Mouse (Mus musculus): ENCODE results near the gene Olfr774. TPM values are rescaled to one million over a fixed set of nuclear protein-coding genes. Genes with fewer than 3 reads are reported as not detected.
"Not testable (repeated sequence)": the region's sequence is repeated elsewhere in the genome, so short reads cannot be mapped to it uniquely, and the experiment has no call there.

Olfr774 gene
- not detected in 2 replicates for polyA plus RNA-seq (2015; fragmentation: Nextera tagmentation; extraction: Ambion mirVana)

DNA sequence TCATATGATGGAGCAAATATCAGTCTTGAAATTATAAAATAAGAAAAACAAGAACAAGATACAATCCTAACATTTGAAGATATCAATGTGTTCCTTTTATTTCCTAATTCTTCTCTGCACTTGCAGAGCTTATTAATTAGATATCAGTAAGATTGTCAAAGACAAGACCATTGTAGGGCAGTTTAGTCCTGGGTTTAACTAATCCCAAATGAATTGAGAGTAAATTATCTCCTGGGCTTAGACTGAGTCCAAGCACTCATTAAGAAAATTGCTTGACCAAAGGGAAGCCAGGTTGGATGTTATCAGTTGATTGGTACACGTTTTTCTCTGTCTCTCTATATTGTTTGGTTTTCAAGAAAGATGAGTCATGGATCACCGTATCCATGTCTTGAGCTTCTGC lies at the start of gene Olfr774:
Gene Olfr774, plus strand, starts transcription at position 301 of the 400 bp plus-strand sequence.
- Histone ChIP-seq H3K36me3 (no peaks in the 10 kb centered on the region), H3K27ac (no peak within 1 kb of the TSS), H3K9me3 (no peaks in the 10 kb centered on the region), H3K4me2 (no peak within 1 kb of the TSS), H3K4me1 (no peaks in the 10 kb centered on the region), H3K27me3 (replicated peaks) (no peaks in the 10 kb centered on the region), H3K4me3 (replicated peaks) (no peak within 1 kb of the TSS), H3K9ac (no peak within 1 kb of the TSS)
- 65% methylated on average over 2 of the region's 2 CpGs for WGBS
- ATAC-seq (ENCODE audit: insufficient read depth, low FRiP score, low read depth), result no peak

DNA sequence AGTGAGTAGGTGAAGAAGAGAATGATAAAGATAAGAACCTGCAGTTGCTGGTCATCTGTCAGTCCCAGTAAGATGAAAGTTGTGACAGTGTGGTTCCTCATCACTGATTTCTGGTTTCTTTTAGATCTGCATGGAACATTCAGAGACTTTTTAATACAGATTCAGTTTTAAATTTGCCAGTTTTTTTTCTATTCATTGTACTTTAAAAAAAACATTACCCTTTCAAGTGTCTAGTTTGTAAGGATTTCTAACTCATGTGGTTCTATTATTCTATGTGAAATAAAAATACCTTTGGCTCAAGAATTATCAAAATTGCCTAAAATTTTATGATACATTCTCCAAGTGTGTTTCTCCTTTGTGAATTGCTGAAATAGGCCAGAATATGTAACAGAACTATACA lies 48.7 kb upstream of the Olfr774 start, which contains the start of gene Olfr773:
Gene Olfr773, minus strand, starts transcription at position 101 of the 400 bp plus-strand sequence.
- H3K9ac ChIP-seq; H3K4me2 ChIP-seq; ATAC-seq (ENCODE audit: insufficient read depth, low FRiP score, low read depth); H3K9me3 ChIP-seq; H3K36me3 ChIP-seq; H3K4me3 ChIP-seq (replicated peaks); H3K27ac ChIP-seq; H3K27me3 ChIP-seq (replicated peaks); H3K4me1 ChIP-seq: not testable (repeated sequence)

DNA sequence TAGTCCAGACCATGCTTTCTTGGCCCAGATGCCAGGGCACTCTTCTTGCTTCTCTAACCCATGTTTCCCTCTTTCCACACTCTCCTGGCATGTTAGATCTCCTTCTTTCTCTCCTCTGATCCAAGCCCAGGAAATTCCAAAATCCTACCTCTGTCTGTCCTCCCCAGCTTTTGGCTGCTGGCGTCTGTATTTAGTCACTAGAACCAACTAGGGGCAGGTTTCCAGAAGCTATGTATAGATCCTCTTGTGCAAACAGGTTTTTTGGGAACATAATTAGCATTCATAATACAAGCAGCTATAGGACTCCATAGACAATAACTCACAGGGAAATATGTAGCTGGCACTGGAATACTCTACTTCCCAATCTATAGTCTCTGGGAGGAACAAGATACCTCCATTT lies 5.3 kb upstream of the Olfr774 start:
- no peaks in the 10 kb centered on the region for H3K9me3 ChIP-seq
- H3K27me3 ChIP-seq (replicated peaks), result no peaks in the 10 kb centered on the region
- no peak overlapping the region for H3K4me2 ChIP-seq
- H3K4me1 ChIP-seq, result no peaks in the 10 kb centered on the region
- no peak overlapping the region for H3K9ac ChIP-seq
- ATAC-seq (ENCODE audit: insufficient read depth, low FRiP score, low read depth), result no peak
- 69% methylated on average over 1 of the region's 1 CpGs for WGBS
- H3K4me3 ChIP-seq (replicated peaks), result no peak overlapping the region
- H3K36me3 ChIP-seq, result no peaks in the 10 kb centered on the region
- no peak overlapping the region for H3K27ac ChIP-seq

DNA sequence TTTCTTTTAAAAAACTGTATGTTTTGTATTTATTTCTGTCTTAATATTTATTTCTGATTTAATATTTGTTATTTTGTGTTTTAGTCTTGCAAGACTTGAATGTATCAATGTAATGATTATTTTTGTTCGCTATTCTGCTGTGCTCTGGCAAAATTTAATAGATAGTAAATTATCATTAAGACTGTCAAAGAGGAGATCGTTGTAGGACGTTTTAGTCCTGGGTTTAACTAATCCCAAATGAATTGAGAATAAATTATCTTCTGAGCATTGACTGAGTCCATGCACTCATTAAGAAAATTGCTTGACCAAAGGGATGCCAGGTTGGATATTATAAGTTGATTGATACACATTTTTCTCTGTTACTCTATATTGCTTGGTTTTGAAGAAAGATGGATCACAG lies 12.1 kb downstream of the Olfr774 start, which contains the start of gene Olfr775:
Gene Olfr775, plus strand, starts transcription at position 301 of the 400 bp plus-strand sequence.
- Histone ChIP-seq H3K4me1 (no peaks in the 10 kb centered on the region), H3K27me3 (replicated peaks) (no peaks in the 10 kb centered on the region), H3K4me3 (replicated peaks) (no peak within 1 kb of the TSS), H3K36me3 (no peaks in the 10 kb centered on the region), H3K4me2 (no peak within 1 kb of the TSS), H3K9me3 (no peaks in the 10 kb centered on the region), H3K9ac (no peak within 1 kb of the TSS), H3K27ac (no peak within 1 kb of the TSS)
- 71% methylated on average over 3 of the region's 3 CpGs for WGBS
- no peak for ATAC-seq (ENCODE audit: insufficient read depth, low FRiP score, low read depth)

DNA sequence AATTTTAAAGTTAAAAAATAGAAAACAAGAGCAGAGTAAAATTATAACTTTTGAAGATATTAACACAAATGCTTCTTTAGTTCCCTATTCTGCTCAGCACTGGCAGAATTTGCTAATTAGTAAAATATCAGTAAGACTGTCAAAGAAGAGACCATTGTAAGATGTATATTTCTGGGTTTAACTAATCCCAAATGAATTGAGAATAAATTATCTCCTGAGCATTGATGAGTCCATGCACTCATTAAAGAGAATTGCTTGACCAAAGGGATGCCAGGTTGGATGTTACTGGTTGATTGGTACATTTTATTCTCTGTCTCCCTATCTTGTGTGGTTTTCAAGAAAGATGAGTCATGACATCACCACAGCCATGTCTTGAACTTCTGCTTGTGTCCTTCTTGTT lies 22.8 kb downstream of the Olfr774 start, which contains the start of gene Olfr776:
Gene Olfr776, plus strand, starts transcription at position 301 of the 400 bp plus-strand sequence.
- Histone ChIP-seq H3K36me3 (no peaks in the 10 kb centered on the region), H3K9me3 (no peaks in the 10 kb centered on the region), H3K4me3 (replicated peaks) (no peak within 1 kb of the TSS), H3K27me3 (replicated peaks) (no peaks in the 10 kb centered on the region), H3K4me2 (no peak within 1 kb of the TSS), H3K4me1 (no peaks in the 10 kb centered on the region), H3K27ac (no peak within 1 kb of the TSS), H3K9ac (no peak within 1 kb of the TSS)
- no peak for ATAC-seq (ENCODE audit: insufficient read depth, low FRiP score, low read depth)

DNA sequence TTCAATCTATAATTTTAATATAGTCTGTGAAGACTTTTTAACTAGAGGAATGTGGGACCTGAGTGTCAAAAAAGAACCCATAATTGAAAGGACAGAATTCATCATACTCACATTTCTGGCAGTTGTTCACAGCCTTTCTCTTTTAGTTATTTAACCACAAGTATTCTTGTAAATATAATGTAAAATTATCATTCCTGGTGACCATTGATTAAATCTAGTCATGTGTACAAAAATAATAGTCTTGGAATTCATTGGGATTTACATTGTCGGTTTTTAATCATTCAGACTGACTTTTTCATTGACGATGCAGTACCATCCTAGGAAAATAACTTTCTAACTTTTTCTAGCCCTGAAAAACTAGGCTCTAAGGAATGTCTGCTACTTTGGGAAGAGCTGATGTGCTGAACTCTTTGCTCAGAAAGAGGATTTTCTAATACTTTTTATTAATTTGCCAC lies 35.1 kb downstream of the Olfr774 start, which contains the start of gene Olfr777:
Gene Olfr777, minus strand, starts transcription at position 405 of the 455 bp plus-strand sequence.
- Histone ChIP-seq H3K9me3 (no peaks in the 10 kb centered on the region), H3K4me3 (replicated peaks) (no peak within 1 kb of the TSS), H3K27ac (no peak within 1 kb of the TSS), H3K9ac (no peak within 1 kb of the TSS), H3K4me1 (no peaks in the 10 kb centered on the region), H3K4me2 (no peak within 1 kb of the TSS), H3K36me3 (no peaks in the 10 kb centered on the region), H3K27me3 (replicated peaks) (no peaks in the 10 kb centered on the region)
- WGBS, result 83% methylated on average over 2 of the region's 2 CpGs
- no peak for ATAC-seq (ENCODE audit: insufficient read depth, low FRiP score, low read depth)

Other genes starting within 250 kb of the Olfr774 start
- gene Olfr9, start 246.8 kb upstream of the Olfr774 start, polyA plus RNA-seq (2015; fragmentation: Nextera tagmentation; extraction: Ambion mirVana), result not detected in 2 replicates
- not detected in 2 replicates for gene Olfr763, start 225.4 kb upstream of the Olfr774 start, polyA plus RNA-seq (2015; fragmentation: Nextera tagmentation; extraction: Ambion mirVana)
- not detected in 2 replicates for gene Olfr764-ps1, start 196.3 kb upstream of the Olfr774 start, polyA plus RNA-seq (2015; fragmentation: Nextera tagmentation; extraction: Ambion mirVana)
- not detected in 2 replicates for gene Olfr765, start 186.2 kb upstream of the Olfr774 start, polyA plus RNA-seq (2015; fragmentation: Nextera tagmentation; extraction: Ambion mirVana)
- gene Olfr766-ps1, start 167.2 kb upstream of the Olfr774 start, polyA plus RNA-seq (2015; fragmentation: Nextera tagmentation; extraction: Ambion mirVana), result not detected in 2 replicates
- not detected in 2 replicates for gene Olfr767, start 153.3 kb upstream of the Olfr774 start, polyA plus RNA-seq (2015; fragmentation: Nextera tagmentation; extraction: Ambion mirVana)
- gene Olfr768, start 136.8 kb upstream of the Olfr774 start, polyA plus RNA-seq (2015; fragmentation: Nextera tagmentation; extraction: Ambion mirVana), result not detected in 2 replicates
- not detected in 2 replicates for gene Olfr769, start 118.3 kb upstream of the Olfr774 start, polyA plus RNA-seq (2015; fragmentation: Nextera tagmentation; extraction: Ambion mirVana)
- not detected in 2 replicates for gene Olfr770, start 97.2 kb upstream of the Olfr774 start, polyA plus RNA-seq (2015; fragmentation: Nextera tagmentation; extraction: Ambion mirVana)
- gene Olfr771, start 71.5 kb upstream of the Olfr774 start, polyA plus RNA-seq (2015; fragmentation: Nextera tagmentation; extraction: Ambion mirVana), result not detected in 2 replicates
- not detected in 2 replicates for gene Olfr772, start 58.3 kb upstream of the Olfr774 start, polyA plus RNA-seq (2015; fragmentation: Nextera tagmentation; extraction: Ambion mirVana)
- gene Olfr773, start 48.8 kb upstream of the Olfr774 start, polyA plus RNA-seq (2015; fragmentation: Nextera tagmentation; extraction: Ambion mirVana), result not detected in 2 replicates
- gene Olfr775, start 12.2 kb downstream of the Olfr774 start, polyA plus RNA-seq (2015; fragmentation: Nextera tagmentation; extraction: Ambion mirVana), result not detected in 2 replicates
- gene Olfr776, start 22.9 kb downstream of the Olfr774 start, polyA plus RNA-seq (2015; fragmentation: Nextera tagmentation; extraction: Ambion mirVana), result not detected in 2 replicates
- not detected in 2 replicates for gene Olfr777, start 35.3 kb downstream of the Olfr774 start, polyA plus RNA-seq (2015; fragmentation: Nextera tagmentation; extraction: Ambion mirVana)
- not detected in 2 replicates for gene Olfr780, start 81.9 kb downstream of the Olfr774 start, polyA plus RNA-seq (2015; fragmentation: Nextera tagmentation; extraction: Ambion mirVana)
- gene Olfr781, start 92.7 kb downstream of the Olfr774 start, polyA plus RNA-seq (2015; fragmentation: Nextera tagmentation; extraction: Ambion mirVana), result not detected in 2 replicates
- not detected in 2 replicates for gene Olfr782, start 112.6 kb downstream of the Olfr774 start, polyA plus RNA-seq (2015; fragmentation: Nextera tagmentation; extraction: Ambion mirVana)
- 0.09 TPM in 1 of 2 replicates, not detected in the other for gene Olfr784, start 147.9 kb downstream of the Olfr774 start, polyA plus RNA-seq (2015; fragmentation: Nextera tagmentation; extraction: Ambion mirVana)
- not detected in 2 replicates for gene Olfr785, start 169.2 kb downstream of the Olfr774 start, polyA plus RNA-seq (2015; fragmentation: Nextera tagmentation; extraction: Ambion mirVana)
- gene Olfr786, start 191.1 kb downstream of the Olfr774 start, polyA plus RNA-seq (2015; fragmentation: Nextera tagmentation; extraction: Ambion mirVana), result not detected in 2 replicates
- not detected in 2 replicates for gene Olfr787, start 225.7 kb downstream of the Olfr774 start, polyA plus RNA-seq (2015; fragmentation: Nextera tagmentation; extraction: Ambion mirVana)
- gene Olfr788, start 234.8 kb downstream of the Olfr774 start, polyA plus RNA-seq (2015; fragmentation: Nextera tagmentation; extraction: Ambion mirVana), result not detected in 2 replicates
- gene Olfr789, start 248.5 kb downstream of the Olfr774 start, polyA plus RNA-seq (2015; fragmentation: Nextera tagmentation; extraction: Ambion mirVana), result not detected in 2 replicates